Mouse (Mus musculus) kidney, embryonic 15.5 days (tissue): ENCODE data around the gene Pom121l12. TPM values are rescaled to one million over a fixed set of nuclear protein-coding genes. Genes with fewer than 3 reads are reported as not detected.

Source experiments
- ATAC-seq: fragments of 200-750 bp; cut with Nextera tagmentation; replicated peaks from 2 replicates; pipeline ENCODE4 v1.8.0; 2017; ENCODE audit warnings: moderate TSS enrichment; ENCODE audit not compliant: low FRiP score
- H3K27ac ChIP-seq: fragments of 300-500 bp; sonication (generic); 2 replicates; pipeline ENCODE4 v1.5.1; 2015; ENCODE audit warnings: mild to moderate bottlenecking, inconsistent platforms
- H3K27me3 ChIP-seq: fragments of 300-500 bp; sonication (generic); 2 replicates; pipeline ENCODE4 v1.6.1; 2015; ENCODE audit warnings: inconsistent platforms
- H3K36me3 ChIP-seq: fragments of 300-500 bp; sonication (generic); 2 replicates; pipeline ENCODE4 v1.6.1; 2015; ENCODE audit warnings: inconsistent platforms
- H3K4me1 ChIP-seq: fragments of 300-500 bp; sonication (generic); 2 replicates; pipeline ENCODE4 v1.6.1; 2015; ENCODE audit warnings: inconsistent platforms
- H3K4me2 ChIP-seq: fragments of 300-500 bp; sonication (generic); 2 replicates; pipeline ENCODE4 v1.6.1; 2015; ENCODE audit warnings: moderate library complexity, mild to moderate bottlenecking, inconsistent platforms
- H3K4me3 ChIP-seq: fragments of 300-500 bp; sonication (generic); replicated peaks from 2 replicates; pipeline ENCODE4 v1.5.1; 2015; ENCODE audit warnings: mild to moderate bottlenecking, inconsistent platforms
- H3K9ac ChIP-seq: fragments of 300-500 bp; sonication (generic); 2 replicates; pipeline ENCODE4 v1.6.1; 2015; ENCODE audit warnings: mild to moderate bottlenecking, inconsistent platforms
- H3K9me3 ChIP-seq: fragments of 300-500 bp; sonication (generic); replicated peaks from 2 replicates; pipeline ENCODE4 v1.6.1; 2016; ENCODE audit warnings: inconsistent platforms
- WGBS: fragments of 180-500 bp; shearing (Covaris S2); methylation state at CpG from one replicate; pipeline ENCODE4 v1.1.7; 2015; ENCODE audit warnings: mixed read lengths; 5-methylcytosine and 5-hydroxymethylcytosine counted together
- polyA plus RNA-seq: library from polyadenylated mRNA; unstranded; fragments of >200 nt; fragmentation: Nextera tagmentation; extraction: Ambion mirVana; gene quantifications from 2 replicates; pipeline ENCODE4 v1.2.1, GENCODE M21; 2015

Pom121l12 gene
- not detected in 2 replicates for polyA plus RNA-seq

DNA sequence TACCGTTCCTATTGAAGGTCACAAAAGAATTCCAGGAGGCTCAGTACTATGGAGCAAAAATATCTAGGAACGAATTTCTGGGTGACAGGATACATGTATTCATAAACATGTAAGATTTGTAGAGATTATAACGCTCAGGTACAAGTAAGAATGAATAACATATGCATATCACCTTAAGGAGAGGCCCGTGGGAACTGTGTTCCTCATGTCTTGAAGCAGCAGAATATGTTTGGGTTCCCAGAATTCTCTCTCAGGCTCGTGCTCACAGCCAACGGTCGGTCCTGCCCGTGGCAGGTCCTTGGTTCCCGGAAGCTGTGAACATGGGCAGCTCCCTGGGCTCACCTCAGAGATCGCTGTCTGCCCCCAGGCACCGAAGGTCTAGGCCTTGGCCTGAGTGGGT lies at the start of gene Pom121l12:
Pom121l12 (plus strand) TSS at position 301 of the 400 bp plus-strand sequence.
- Histone ChIP-seq H3K4me1 (no peaks in the 10 kb centered on the region), H3K36me3 (no peaks in the 10 kb centered on the region), H3K27me3 (no peaks in the 10 kb centered on the region), H3K4me2 (no peak within 1 kb of the TSS), H3K9me3 (no peaks in the 10 kb centered on the region), H3K27ac (no peak within 1 kb of the TSS), H3K9ac (no peak within 1 kb of the TSS), H3K4me3 (no peak within 1 kb of the TSS)
- WGBS = 88% methylated on average over 11 of the region's 11 CpGs
- no peak for ATAC-seq

DNA sequence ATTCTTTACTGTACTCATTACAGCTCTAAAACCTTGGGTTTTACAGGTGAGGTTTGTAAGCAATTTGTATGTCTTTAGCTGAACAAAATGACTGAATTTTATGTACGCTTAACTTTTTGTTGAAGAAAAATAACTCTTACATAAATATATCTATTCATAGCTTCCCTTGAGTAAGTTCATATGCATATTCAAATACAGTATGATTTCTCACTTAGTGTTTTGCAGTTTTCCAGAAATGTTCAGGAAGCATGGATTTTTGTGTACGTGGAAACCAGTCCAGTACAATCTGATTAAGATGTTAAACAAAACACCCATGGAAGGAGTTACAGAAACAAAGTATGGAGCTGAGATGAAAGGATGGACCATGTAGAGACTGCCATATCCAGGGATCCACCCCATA lies 12.8 kb downstream of the Pom121l12 start:
- ATAC-seq = no peak
- no peak overlapping the region for H3K27ac ChIP-seq
- H3K4me1 ChIP-seq = no peaks in the 10 kb centered on the region
- H3K27me3 ChIP-seq = no peaks in the 10 kb centered on the region
- no peak overlapping the region for H3K9ac ChIP-seq
- no peak overlapping the region for H3K4me3 ChIP-seq
- H3K4me2 ChIP-seq = no peak overlapping the region
- H3K36me3 ChIP-seq = no peaks in the 10 kb centered on the region
- 94% methylated on average over 2 of the region's 2 CpGs for WGBS
- no peaks in the 10 kb centered on the region for H3K9me3 ChIP-seq
